Mouse (Mus musculus): Measurements from ENCODE around the gene Vmn1r171. TPM values are rescaled to one million over a fixed set of nuclear protein-coding genes. Genes with fewer than 3 reads are reported as not detected.
"Not testable (repeated sequence)": the region's sequence is repeated elsewhere in the genome, so short reads cannot be mapped to it uniquely, and the experiment has no call there.

The Vmn1r171 gene
- total RNA-seq (2012; rRNA removed): not detected in 2 replicates
- total RNA-seq (2014; rRNA removed): not detected in 2 replicates
- not detected in 2 replicates for polyA plus RNA-seq (2012; ENCODE audit: insufficient read length, low read depth)

DNA sequence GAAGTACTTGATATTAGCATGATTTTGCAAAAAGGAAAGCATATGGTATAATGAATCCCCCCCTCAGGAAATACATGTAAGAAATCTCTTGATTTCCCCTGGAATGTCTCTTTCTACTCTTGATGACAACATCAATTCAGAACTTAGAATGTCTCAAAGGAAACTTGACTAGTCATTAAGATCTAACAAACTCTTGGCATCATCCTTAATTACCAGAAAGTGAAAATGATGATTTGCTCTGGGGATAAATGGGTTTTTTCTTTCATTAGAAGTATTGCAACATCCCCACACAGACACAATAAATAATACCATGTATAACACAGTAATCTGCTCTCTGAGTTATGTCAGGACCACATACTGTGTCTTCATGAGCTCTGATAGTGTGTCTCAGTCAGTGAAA is at the start of gene Vmn1r171:
Vmn1r171 (plus strand) TSS at position 301 of the 400 bp plus-strand sequence.
- H3K79me2 ChIP-seq (replicated peaks; ENCODE audit: control insufficient read depth, extremely low read depth, insufficient read depth, poor library complexity, severe bottlenecking): no peaks in the 10 kb centered on the region
- H3K27me3 ChIP-seq (replicated peaks): no peaks in the 10 kb centered on the region
- no peak for TF ChIP-seq POLR2A (IDR thresholded peaks at IDR 0.05; ENCODE audit: low read depth, low read length)
- no peak for TF ChIP-seq MAX (IDR thresholded peaks at IDR 0.05; ENCODE audit: low read length)
- TF ChIP-seq ETS1 (conservative IDR thresholded peaks at IDR 0.05; ENCODE audit: low read depth, low read length): no peak
- TF ChIP-seq TCF12 (IDR thresholded peaks at IDR 0.05; ENCODE audit: low read depth, low read length): no peak
- TF ChIP-seq ELF1 (IDR thresholded peaks at IDR 0.05; ENCODE audit: low read depth, low read length): no peak
- no peak for TF ChIP-seq JUND (conservative IDR thresholded peaks at IDR 0.05; ENCODE audit: low read depth, low read length)
- no peak for TF ChIP-seq SIN3A (IDR thresholded peaks at IDR 0.05; ENCODE audit: low read length)
- no peak for TF ChIP-seq SMC3 (IDR thresholded peaks at IDR 0.05; ENCODE audit: low read depth, low read length)
- no peak within 1 kb of the TSS for H3K4me2 ChIP-seq (ENCODE audit: insufficient read depth, low read depth, poor library complexity, severe bottlenecking)
- in situ Hi-C loops (cut with MboI; ENCODE audit: low pct_ligation_motif_present, low pct_unique_long_range_greater_than_20kb, low sequenced_read_pairs) (no loop called here), dilution Hi-C loops (cut with MboI; ENCODE audit: extremely low pct_ligation_motif_present, extremely low pct_unique_long_range_greater_than_20kb, low sequenced_read_pairs) (no loop called here)
- H3K9ac ChIP-seq (ENCODE audit: insufficient read depth, low read depth): no peak within 1 kb of the TSS
- no peaks in the 10 kb centered on the region for H3K4me1 ChIP-seq (ENCODE audit: control insufficient read depth in 1 of 2, insufficient read depth in 2 of 2)
- peaks cover 2% of the 10 kb centered on the region for H3K9me3 ChIP-seq (replicated peaks; ENCODE audit: low read length)
- no peaks in the 10 kb centered on the region for H3K36me3 ChIP-seq (replicated peaks in 1 of 2; ENCODE audit: control insufficient read depth in 1 of 2, insufficient read depth in 1 of 2, low read length in 1 of 2)
- no peak for DNase-seq (ENCODE audit: extremely low read depth)
- no peak within 1 kb of the TSS for H3K4me3 ChIP-seq (replicated peaks in 1 of 3; ENCODE audit: low read depth in 2 of 3, low read length in 2 of 3, poor library complexity in 1 of 3)
- H3K27ac ChIP-seq (ENCODE audit: insufficient read depth, low read depth): no peak within 1 kb of the TSS

DNA sequence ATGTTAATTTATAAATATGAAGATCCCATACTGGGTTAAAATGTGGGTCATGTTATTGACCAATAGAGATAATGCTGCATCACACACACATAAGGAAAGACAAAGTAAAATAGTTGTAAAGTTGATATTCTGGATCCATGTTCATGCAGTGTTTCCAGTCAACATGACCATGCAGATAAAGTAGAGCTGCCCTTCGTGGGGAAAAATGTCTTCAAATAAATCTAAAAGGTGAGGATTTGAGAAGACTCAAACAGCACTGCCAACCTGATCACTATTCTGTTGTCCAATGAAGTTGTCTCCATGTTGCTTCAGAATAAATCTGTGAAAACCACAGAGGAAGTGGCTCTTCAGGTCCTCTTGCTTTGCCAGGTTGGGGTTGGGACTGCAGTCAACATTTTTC is 24.6 kb upstream of the Vmn1r171 start, which contains the start of gene Vmn1r170:
Vmn1r170 (plus strand) TSS at position 301 of the 400 bp plus-strand sequence.
- in situ Hi-C loops (cut with MboI; ENCODE audit: low pct_ligation_motif_present, low pct_unique_long_range_greater_than_20kb, low sequenced_read_pairs): not testable (repeated sequence)

DNA sequence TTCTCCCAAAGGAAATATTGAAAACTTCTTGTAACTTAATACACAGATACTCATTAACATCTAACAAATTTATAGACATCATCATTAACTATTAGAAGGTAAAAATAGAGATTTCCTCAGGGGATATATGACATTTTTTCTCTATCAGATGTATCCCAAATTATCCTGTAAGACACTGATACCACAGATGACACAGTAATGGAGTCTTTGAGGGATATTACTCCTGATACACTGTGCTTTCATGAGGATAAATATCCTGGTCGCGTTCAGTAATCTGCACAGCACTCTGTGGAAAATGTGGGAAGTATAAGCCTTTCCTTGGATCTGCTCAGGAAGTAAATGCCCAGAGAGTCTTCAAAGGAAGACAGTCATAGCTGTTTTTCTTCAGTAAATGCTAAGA is 27.5 kb downstream of the Vmn1r171 start, which contains the start of gene Vmn1r172:
Vmn1r172 (plus strand) TSS at position 301 of the 400 bp plus-strand sequence.
- H3K4me1 ChIP-seq (ENCODE audit: control insufficient read depth in 1 of 2, insufficient read depth in 2 of 2): no peaks in the 10 kb centered on the region
- H3K4me2 ChIP-seq (ENCODE audit: insufficient read depth, low read depth, poor library complexity, severe bottlenecking): no peak within 1 kb of the TSS
- H3K79me2 ChIP-seq (replicated peaks; ENCODE audit: control insufficient read depth, extremely low read depth, insufficient read depth, poor library complexity, severe bottlenecking): no peaks in the 10 kb centered on the region
- no peaks in the 10 kb centered on the region for H3K9me3 ChIP-seq (replicated peaks; ENCODE audit: low read length)
- TF ChIP-seq MAFK (IDR thresholded peaks at IDR 0.05; ENCODE audit: insufficient replicate concordance, low read length) (no peak), ZMIZ1 (IDR thresholded peaks at IDR 0.05; ENCODE audit: low read depth, low read length) (no peak), GABPA (IDR thresholded peaks at IDR 0.05; ENCODE audit: insufficient replicate concordance, low read depth, low read length) (no peak), CHD1 (IDR thresholded peaks at IDR 0.05; ENCODE audit: low read depth, low read length) (no peak), PAX5 (IDR thresholded peaks at IDR 0.05; ENCODE audit: low read length) (no peak)
- no peak within 1 kb of the TSS for H3K27ac ChIP-seq (ENCODE audit: insufficient read depth, low read depth)
- in situ Hi-C loops (cut with MboI; ENCODE audit: low pct_ligation_motif_present, low pct_unique_long_range_greater_than_20kb, low sequenced_read_pairs): no loop called here
- no peak for DNase-seq (ENCODE audit: extremely low read depth)
- dilution Hi-C loops (cut with MboI; ENCODE audit: extremely low pct_ligation_motif_present, extremely low pct_unique_long_range_greater_than_20kb, low sequenced_read_pairs): no loop called here
- no peak within 1 kb of the TSS for H3K4me3 ChIP-seq (replicated peaks in 1 of 3; ENCODE audit: low read depth in 2 of 3, low read length in 2 of 3, poor library complexity in 1 of 3)
- H3K36me3 ChIP-seq (replicated peaks in 1 of 2; ENCODE audit: control insufficient read depth in 1 of 2, insufficient read depth in 1 of 2, low read length in 1 of 2): no peaks in the 10 kb centered on the region
- H3K9ac ChIP-seq (ENCODE audit: insufficient read depth, low read depth): no peak within 1 kb of the TSS
- H3K27me3 ChIP-seq (replicated peaks): no peaks in the 10 kb centered on the region

More for the DNA sequence above, 24.6 kb upstream of the Vmn1r171 start, which contains the start of gene Vmn1r170:
- H3K27ac ChIP-seq (ENCODE audit: insufficient read depth, low read depth); H3K79me2 ChIP-seq (replicated peaks; ENCODE audit: control insufficient read depth, extremely low read depth, insufficient read depth, poor library complexity, severe bottlenecking); H3K27me3 ChIP-seq (replicated peaks); H3K4me2 ChIP-seq (ENCODE audit: insufficient read depth, low read depth, poor library complexity, severe bottlenecking); DNase-seq (ENCODE audit: extremely low read depth); H3K4me1 ChIP-seq (ENCODE audit: control insufficient read depth in 1 of 2, insufficient read depth in 2 of 2); H3K4me3 ChIP-seq (replicated peaks in 1 of 3; ENCODE audit: low read depth in 2 of 3, low read length in 2 of 3, poor library complexity in 1 of 3); H3K9me3 ChIP-seq (replicated peaks; ENCODE audit: low read length); H3K9ac ChIP-seq (ENCODE audit: insufficient read depth, low read depth); dilution Hi-C loops (cut with MboI; ENCODE audit: extremely low pct_ligation_motif_present, extremely low pct_unique_long_range_greater_than_20kb, low sequenced_read_pairs); H3K36me3 ChIP-seq (replicated peaks in 1 of 2; ENCODE audit: control insufficient read depth in 1 of 2, insufficient read depth in 1 of 2, low read length in 1 of 2): not testable (repeated sequence)

Other genes starting within 250 kb of the Vmn1r171 start
- not detected in 2 replicates for gene Nlrp5, start 244.8 kb upstream of the Vmn1r171 start, total RNA-seq (2012; rRNA removed)
- not detected in 2 replicates for gene Nlrp5, start 244.8 kb upstream of the Vmn1r171 start, total RNA-seq (2014; rRNA removed)
- not detected in 2 replicates for gene Nlrp5, start 244.8 kb upstream of the Vmn1r171 start, polyA plus RNA-seq (2012; ENCODE audit: insufficient read length, low read depth)
- not detected in 2 replicates for gene Vmn1r167, start 123.5 kb upstream of the Vmn1r171 start, total RNA-seq (2012; rRNA removed)
- gene Vmn1r167, start 123.5 kb upstream of the Vmn1r171 start, total RNA-seq (2014; rRNA removed): not detected in 2 replicates
- gene Vmn1r167, start 123.5 kb upstream of the Vmn1r171 start, polyA plus RNA-seq (2012; ENCODE audit: insufficient read length, low read depth): not detected in 2 replicates
- gene Vmn1r168, start 91.0 kb upstream of the Vmn1r171 start, total RNA-seq (2012; rRNA removed): not detected in 2 replicates
- not detected in 2 replicates for gene Vmn1r168, start 91.0 kb upstream of the Vmn1r171 start, total RNA-seq (2014; rRNA removed)
- not detected in 2 replicates for gene Vmn1r168, start 91.0 kb upstream of the Vmn1r171 start, polyA plus RNA-seq (2012; ENCODE audit: insufficient read length, low read depth)
- not detected in 2 replicates for gene Vmn1r169, start 55.2 kb upstream of the Vmn1r171 start, total RNA-seq (2012; rRNA removed)
- not detected in 2 replicates for gene Vmn1r169, start 55.2 kb upstream of the Vmn1r171 start, total RNA-seq (2014; rRNA removed)
- gene Vmn1r169, start 55.2 kb upstream of the Vmn1r171 start, polyA plus RNA-seq (2012; ENCODE audit: insufficient read length, low read depth): not detected in 2 replicates
- not detected in 2 replicates for gene Vmn1r170, start 24.5 kb upstream of the Vmn1r171 start, total RNA-seq (2012; rRNA removed)
- not detected in 2 replicates for gene Vmn1r170, start 24.5 kb upstream of the Vmn1r171 start, total RNA-seq (2014; rRNA removed)
- not detected in 2 replicates for gene Vmn1r170, start 24.5 kb upstream of the Vmn1r171 start, polyA plus RNA-seq (2012; ENCODE audit: insufficient read length, low read depth)
- not detected in 2 replicates for gene Vmn1r172, start 27.6 kb downstream of the Vmn1r171 start, total RNA-seq (2012; rRNA removed)
- not detected in 2 replicates for gene Vmn1r172, start 27.6 kb downstream of the Vmn1r171 start, total RNA-seq (2014; rRNA removed)
- not detected in 2 replicates for gene Vmn1r172, start 27.6 kb downstream of the Vmn1r171 start, polyA plus RNA-seq (2012; ENCODE audit: insufficient read length, low read depth)
- gene Vmn1r173, start 70.0 kb downstream of the Vmn1r171 start, total RNA-seq (2012; rRNA removed): not detected in 2 replicates
- gene Vmn1r173, start 70.0 kb downstream of the Vmn1r171 start, total RNA-seq (2014; rRNA removed): not detected in 2 replicates
- gene Vmn1r173, start 70.0 kb downstream of the Vmn1r171 start, polyA plus RNA-seq (2012; ENCODE audit: insufficient read length, low read depth): not detected in 2 replicates
- gene Vmn1r174, start 121.5 kb downstream of the Vmn1r171 start, total RNA-seq (2012; rRNA removed): not detected in 2 replicates
- not detected in 2 replicates for gene Vmn1r174, start 121.5 kb downstream of the Vmn1r171 start, total RNA-seq (2014; rRNA removed)
- gene Vmn1r174, start 121.5 kb downstream of the Vmn1r171 start, polyA plus RNA-seq (2012; ENCODE audit: insufficient read length, low read depth): not detected in 2 replicates
- gene Vmn1r175, start 179.9 kb downstream of the Vmn1r171 start, total RNA-seq (2012; rRNA removed): not detected in 2 replicates
- gene Vmn1r175, start 179.9 kb downstream of the Vmn1r171 start, total RNA-seq (2014; rRNA removed): not detected in 2 replicates
- not detected in 2 replicates for gene Vmn1r175, start 179.9 kb downstream of the Vmn1r171 start, polyA plus RNA-seq (2012; ENCODE audit: insufficient read length, low read depth)
- not detected in 2 replicates for gene Vmn1r176, start 206.7 kb downstream of the Vmn1r171 start, total RNA-seq (2012; rRNA removed)
- not detected in 2 replicates for gene Vmn1r176, start 206.7 kb downstream of the Vmn1r171 start, total RNA-seq (2014; rRNA removed)
- not detected in 2 replicates for gene Vmn1r176, start 206.7 kb downstream of the Vmn1r171 start, polyA plus RNA-seq (2012; ENCODE audit: insufficient read length, low read depth)
- not detected in 2 replicates for gene Vmn1r177, start 235.7 kb downstream of the Vmn1r171 start, total RNA-seq (2012; rRNA removed)
- gene Vmn1r177, start 235.7 kb downstream of the Vmn1r171 start, total RNA-seq (2014; rRNA removed): not detected in 2 replicates
- gene Vmn1r177, start 235.7 kb downstream of the Vmn1r171 start, polyA plus RNA-seq (2012; ENCODE audit: insufficient read length, low read depth): not detected in 2 replicates

All from CH12.LX (cell line).